Mouse (Mus musculus) heart, postnatal 0 days (tissue): ENCODE results near the gene Gm10192. TPM values are rescaled to one million over a fixed set of nuclear protein-coding genes. Genes with fewer than 3 reads are reported as not detected.

Experiments
- ATAC-seq: fragments of 200-750 bp; cut with Nextera tagmentation; 2 replicates; pipeline ENCODE4 v1.8.0; 2017; ENCODE audit warnings: low read depth, moderate number of reproducible peaks, moderate library complexity; ENCODE audit not compliant: insufficient read depth
- DNase-seq: peaks from one replicate; pipeline ENCODE4 v3.0.0-alpha.2; 2016; ENCODE audit warnings: low spot score
- H3K27ac ChIP-seq: fragments of 300-500 bp; sonication (generic); 2 replicates; pipeline ENCODE4 v1.5.1; 2014; ENCODE audit warnings: low read depth, mild to moderate bottlenecking
- H3K27me3 ChIP-seq: fragments of 300-500 bp; sonication (generic); 2 replicates; pipeline ENCODE4 v1.6.1; 2014; ENCODE audit warnings: low read length, mixed read lengths; ENCODE audit not compliant: control insufficient read depth, insufficient read depth
- H3K36me3 ChIP-seq: fragments of 300-500 bp; sonication (generic); replicated peaks from 2 replicates; pipeline ENCODE4 v1.6.1; 2014; ENCODE audit warnings: low read length, mixed read lengths; ENCODE audit not compliant: control insufficient read depth, insufficient read depth
- H3K4me1 ChIP-seq: fragments of 300-500 bp; sonication (generic); 2 replicates; pipeline ENCODE4 v1.6.1; 2014; ENCODE audit warnings: antibody characterized with exemption; ENCODE audit not compliant: control insufficient read depth, insufficient read depth
- H3K4me2 ChIP-seq: fragments of 300-500 bp; sonication (generic); 2 replicates; pipeline ENCODE4 v1.6.1; 2014; ENCODE audit warnings: low read depth, mild to moderate bottlenecking, low read length, moderate library complexity
- H3K4me3 ChIP-seq: fragments of 300-500 bp; sonication (generic); 2 replicates; pipeline ENCODE4 v1.5.1; 2014; ENCODE audit warnings: low read depth, low read length
- H3K9ac ChIP-seq: fragments of 300-500 bp; sonication (generic); replicated peaks from 2 replicates; pipeline ENCODE4 v1.6.1; 2014; ENCODE audit warnings: low read depth, low read length, mixed read lengths
- H3K9me3 ChIP-seq: fragments of 300-500 bp; sonication (generic); replicated peaks from 2 replicates; pipeline ENCODE4 v1.6.1; 2016; ENCODE audit warnings: low read length; ENCODE audit not compliant: control insufficient read depth
- CTCF ChIP-seq: IDR thresholded peaks from 2 replicates; pipeline ENCODE4 v1.5.1; 2016; ENCODE audit warnings: antibody characterized with exemption, control low read depth, low read depth
- EP300 ChIP-seq: IDR thresholded peaks from 2 replicates; pipeline ENCODE4 v1.6.1; 2016; ENCODE audit warnings: antibody characterized with exemption, low read depth
- WGBS: fragments of 180-500 bp; shearing (Covaris S2); extraction: QIAGEN DNeasy Blood & Tissue Kit; methylation state at CpG from one replicate; pipeline ENCODE4 v1.1.7; 2014; 5-methylcytosine and 5-hydroxymethylcytosine counted together
- polyA plus RNA-seq: library from polyadenylated mRNA; unstranded; fragments of >200 nt; fragmentation: Nextera tagmentation; extraction: Ambion mirVana; gene quantifications from 2 replicates; pipeline ENCODE4 v1.2.1, GENCODE M21; 2015
- total RNA-seq: library from RNA; depleted of rRNA; stranded (reverse); fragments of >200 nt; gene quantifications from 2 replicates; pipeline ENCODE4 v1.2.3, GENCODE M21; 2014; ENCODE audit warnings: low replicate concordance

Gene Gm10192
- total and polyA plus RNA-seq, 2 experiments from 2014 or later: not detected

GRCm38 (mm10) chr4:97142484-97142883 is 40.5 kb downstream of the Gm10192 start:
- Histone ChIP-seq H3K27me3 (no peaks in the 10 kb centered on the region), H3K4me2 (no peak overlapping the region), H3K9ac (no peak overlapping the region), H3K4me1 (no peaks in the 10 kb centered on the region), H3K4me3 (no peak overlapping the region), H3K9me3 (no peaks in the 10 kb centered on the region), H3K27ac (no peak overlapping the region), H3K36me3 (no peaks in the 10 kb centered on the region)
- whole genome bisulfite sequencing: 93% methylated on average over 2 of the region's 2 CpGs
- no peak for ATAC-seq
- DNase-seq: no peak
- TF ChIP-seq CTCF: no peak
- TF ChIP-seq EP300: no peak
